Mouse (Mus musculus): ENCODE measurements around the gene Slc35f2.

Slc35f2 gene

GRCm38 (mm10) chr9:53829081-53829865 is 57.9 kb downstream of the Slc35f2 start:
- peak; percentile 43 to 79 for DNase-seq (ENCODE audit: low spot score in 2 of 2)

GRCm38 (mm10) chr9:53829866-53830209 is 58.5 kb downstream of the Slc35f2 start:
- no peak for DNase-seq (ENCODE audit: low spot score in 2 of 2)

GRCm38 (mm10) chr9:53835039-53835438 is 63.7 kb downstream of the Slc35f2 start:
- no peak for DNase-seq (ENCODE audit: low spot score in 2 of 2)

- DNase-seq (ENCODE audit: low spot score in 2 of 2), result peak in 1 of 2 experiments; percentile 26
These were observed 64.6 kb downstream of the Slc35f2 start for GRCm38 (mm10) chr9:53835976-53836375.

GRCm38 (mm10) chr9:53838816-53839215 is 67.5 kb downstream of the Slc35f2 start:
- DNase-seq (ENCODE audit: low spot score in 2 of 2), result no peak

GRCm38 (mm10) chr9:53848548-53848947 is 77.2 kb downstream of the Slc35f2 start:
- peak in 1 of 2 experiments; percentile 19 for DNase-seq (ENCODE audit: low spot score in 2 of 2)

GRCm38 (mm10) chr9:53849864-53850263 is 78.5 kb downstream of the Slc35f2 start, which contains the start of gene Sln:
TSS of gene Sln (plus strand) at chr9:53850164.
- DNase-seq (ENCODE audit: low spot score in 2 of 2), result no peak

GRCm38 (mm10) chr9:53852158-53852557 is 80.8 kb downstream of the Slc35f2 start:
- DNase-seq (ENCODE audit: low spot score in 2 of 2), result no peak

- DNase-seq (ENCODE audit: low spot score in 2 of 2), result peak; percentile 12 to 48
These were observed 82.3 kb downstream of the Slc35f2 start for GRCm38 (mm10) chr9:53853672-53854071.

GRCm38 (mm10) chr9:53854525-53854924 is 83.2 kb downstream of the Slc35f2 start:
- DNase-seq (ENCODE audit: low spot score in 2 of 2), result peak; percentile 11 to 37

- DNase-seq (ENCODE audit: low spot score in 2 of 2), result no peak
These were observed 86.5 kb downstream of the Slc35f2 start for GRCm38 (mm10) chr9:53857864-53858263.

Data from frontal cortex, postnatal 36 days (tissue).